Mouse (Mus musculus) forebrain, postnatal 0 days (tissue): Measurements from ENCODE around the gene Lhfpl2. TPM values are rescaled to one million over a fixed set of nuclear protein-coding genes. Genes with fewer than 3 reads are reported as not detected.

Experiments used
- ATAC-seq: fragments of 200-750 bp; cut with Nextera tagmentation; 2 replicates; pipeline ENCODE4 v1.8.0; 2017; ENCODE audit warnings: mild to moderate bottlenecking, moderate library complexity
- DNase-seq: peaks from one replicate; pipeline ENCODE4 v3.0.0-alpha.2; 2015
- H3K27ac ChIP-seq: fragments of 300-500 bp; sonication (generic); 2 replicates; pipeline ENCODE4 v1.5.1; 2014; ENCODE audit warnings: low read depth, mild to moderate bottlenecking, antibody characterized with exemption, low read length, moderate library complexity, mixed read lengths
- H3K27me3 ChIP-seq: fragments of 300-500 bp; sonication (generic); 2 replicates; pipeline ENCODE4 v1.6.1; 2014; ENCODE audit warnings: mild to moderate bottlenecking, low read length, mixed read lengths; ENCODE audit not compliant: insufficient read depth
- H3K36me3 ChIP-seq: fragments of 300-500 bp; sonication (generic); 2 replicates; pipeline ENCODE4 v1.6.1; 2014; ENCODE audit warnings: mild to moderate bottlenecking, moderate library complexity; ENCODE audit not compliant: insufficient read depth
- H3K4me1 ChIP-seq: fragments of 300-500 bp; sonication (generic); 2 replicates; pipeline ENCODE4 v1.6.1; 2014; ENCODE audit warnings: antibody characterized with exemption; ENCODE audit not compliant: insufficient read depth
- H3K4me2 ChIP-seq: fragments of 300-500 bp; sonication (generic); 2 replicates; pipeline ENCODE4 v1.6.1; 2014; ENCODE audit warnings: low read depth, mild to moderate bottlenecking, moderate library complexity
- H3K4me3 ChIP-seq: fragments of 300-500 bp; sonication (generic); 2 replicates; pipeline ENCODE4 v1.5.1; 2014; ENCODE audit warnings: low read depth, low read length, mixed read lengths
- H3K9ac ChIP-seq: fragments of 300-500 bp; sonication (generic); 2 replicates; pipeline ENCODE4 v1.6.1; 2014; ENCODE audit warnings: mild to moderate bottlenecking
- H3K9me3 ChIP-seq: fragments of 300-500 bp; sonication (generic); 2 replicates; pipeline ENCODE4 v1.6.1; 2016; ENCODE audit warnings: low read length
- CTCF ChIP-seq: sonication (generic); IDR thresholded peaks from 2 replicates; pipeline ENCODE4 v1.5.1; 2016; ENCODE audit warnings: antibody characterized with exemption, control low read depth, low read depth
- WGBS: fragments of 180-500 bp; shearing (Covaris S2); extraction: QIAGEN DNeasy Blood & Tissue Kit; methylation state at CpG from one replicate; pipeline ENCODE4 v1.1.7; 2014; 5-methylcytosine and 5-hydroxymethylcytosine counted together
- polyA plus RNA-seq: library from polyadenylated mRNA; unstranded; fragments of >200 nt; fragmentation: Nextera tagmentation; extraction: Ambion mirVana; gene quantifications from 2 replicates; pipeline ENCODE4 v1.2.1, GENCODE M21; 2015
- total RNA-seq: library from RNA; depleted of rRNA; stranded (reverse); fragments of >200 nt; gene quantifications from 2 replicates; pipeline ENCODE4 v1.2.3, GENCODE M21; 2014

Gene Lhfpl2
- total and polyA plus RNA-seq, 2 experiments from 2014 or later = 13.3 to 23.6 TPM

DNA sequence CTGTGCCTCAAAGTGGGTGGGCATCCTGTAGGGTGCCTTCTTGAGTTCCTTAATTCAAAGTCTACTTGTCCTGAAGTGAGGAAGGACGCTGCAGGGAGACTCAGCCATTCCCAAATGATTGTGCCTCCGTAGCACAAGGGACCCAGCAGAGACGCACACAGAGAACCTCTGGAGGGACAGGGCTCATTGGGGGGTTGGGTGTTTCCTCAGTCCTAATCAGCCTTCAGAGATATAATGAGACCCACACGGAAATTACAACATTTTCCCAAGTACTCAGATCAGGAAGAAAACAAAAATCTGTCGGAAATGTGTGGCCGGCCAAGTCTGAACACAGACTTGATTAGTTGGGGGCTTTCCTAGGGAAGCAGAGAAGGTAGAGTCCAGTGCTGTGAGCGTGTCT lies 72.8 kb downstream of the Lhfpl2 start:
- Histone ChIP-seq H3K9me3 (no peaks in the 10 kb centered on the region), H3K4me3 (no peak overlapping the region), H3K9ac (no peak overlapping the region), H3K4me1 (no peaks in the 10 kb centered on the region), H3K27me3 (no peaks in the 10 kb centered on the region), H3K36me3 (no peaks in the 10 kb centered on the region), H3K4me2 (no peak overlapping the region), H3K27ac (no peak overlapping the region)
- DNase-seq (no peak), ATAC-seq (no peak)
- WGBS = 48% methylated on average over 7 of the region's 7 CpGs
- TF ChIP-seq CTCF = no peak

DNA sequence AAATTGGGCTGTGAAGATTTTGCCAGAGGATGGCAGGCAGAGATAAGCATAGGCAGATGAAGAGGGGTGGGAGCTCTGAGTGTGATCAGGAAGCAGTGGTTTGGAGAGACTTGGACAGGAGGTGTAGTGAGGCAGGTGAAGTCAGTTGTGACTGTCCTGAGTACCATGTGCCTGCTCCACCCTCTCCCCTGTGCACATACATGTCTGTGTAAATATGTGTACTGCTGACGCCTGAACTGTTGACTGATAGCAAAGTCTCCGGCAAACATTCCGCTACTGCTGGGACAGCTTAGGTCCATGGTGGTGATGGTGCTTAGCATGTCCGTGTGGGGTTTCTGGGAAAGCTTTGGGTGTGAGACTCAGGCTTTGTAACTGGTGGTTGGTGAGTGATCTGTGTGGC lies 73.5 kb downstream of the Lhfpl2 start:
- WGBS = 95% methylated on average over 4 of the region's 4 CpGs
- no peak overlapping the region for H3K4me2 ChIP-seq
- no peaks in the 10 kb centered on the region for H3K9me3 ChIP-seq
- H3K27me3 ChIP-seq = no peaks in the 10 kb centered on the region
- H3K9ac ChIP-seq = no peak overlapping the region
- H3K4me3 ChIP-seq = no peak overlapping the region
- no peaks in the 10 kb centered on the region for H3K4me1 ChIP-seq
- no peak for TF ChIP-seq CTCF
- DNase-seq (no peak), ATAC-seq (no peak)
- H3K27ac ChIP-seq = no peak overlapping the region
- H3K36me3 ChIP-seq = no peaks in the 10 kb centered on the region

DNA sequence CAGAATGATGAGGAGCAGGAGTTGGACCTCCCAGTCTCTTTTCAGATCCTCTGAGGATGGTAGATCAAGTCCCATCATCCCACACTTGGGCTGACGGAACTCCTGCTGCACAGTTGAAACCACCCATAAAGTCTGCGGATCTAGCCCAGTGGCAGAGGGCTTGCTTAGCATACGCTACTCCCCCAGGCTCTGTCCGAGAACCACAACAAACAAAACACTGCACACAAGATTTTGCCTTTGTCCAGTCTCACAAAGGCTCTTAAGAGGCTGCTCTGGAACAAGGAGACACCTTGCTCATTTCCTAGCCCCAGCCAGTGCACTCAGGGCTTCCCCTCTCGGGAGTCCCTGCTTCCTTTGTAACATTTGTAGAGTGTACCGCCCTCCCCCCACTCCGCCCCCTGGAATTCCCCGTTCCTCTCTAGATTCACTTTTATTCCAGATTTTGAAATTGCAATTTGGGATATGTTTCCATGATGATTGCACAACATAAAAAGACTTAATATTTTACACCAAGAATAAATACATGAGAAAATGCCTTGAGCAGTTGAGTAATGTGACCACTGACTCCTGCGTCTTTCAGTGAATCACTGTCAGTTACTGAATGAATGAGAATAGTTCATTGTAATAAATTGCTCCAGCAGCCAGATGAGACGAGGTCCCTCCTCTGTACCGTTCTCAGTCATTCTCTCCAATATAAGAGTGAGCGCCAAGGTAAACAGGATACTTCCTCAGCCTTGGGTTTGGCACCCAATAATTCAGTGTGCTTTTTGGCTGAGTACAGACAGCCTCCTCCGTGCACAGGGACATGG lies 74.8 kb downstream of the Lhfpl2 start:
- no peak overlapping the region for H3K4me3 ChIP-seq
- TF ChIP-seq CTCF = no peak
- no peak overlapping the region for H3K27ac ChIP-seq
- no peak overlapping the region for H3K9ac ChIP-seq
- ATAC-seq (no peak), DNase-seq (no peak)
- no peak overlapping the region for H3K4me2 ChIP-seq
- 63% methylated on average over 13 of the region's 13 CpGs for WGBS
- H3K36me3 ChIP-seq = no peaks in the 10 kb centered on the region
- H3K4me1 ChIP-seq = no peaks in the 10 kb centered on the region
- no peaks in the 10 kb centered on the region for H3K9me3 ChIP-seq
- no peaks in the 10 kb centered on the region for H3K27me3 ChIP-seq

DNA sequence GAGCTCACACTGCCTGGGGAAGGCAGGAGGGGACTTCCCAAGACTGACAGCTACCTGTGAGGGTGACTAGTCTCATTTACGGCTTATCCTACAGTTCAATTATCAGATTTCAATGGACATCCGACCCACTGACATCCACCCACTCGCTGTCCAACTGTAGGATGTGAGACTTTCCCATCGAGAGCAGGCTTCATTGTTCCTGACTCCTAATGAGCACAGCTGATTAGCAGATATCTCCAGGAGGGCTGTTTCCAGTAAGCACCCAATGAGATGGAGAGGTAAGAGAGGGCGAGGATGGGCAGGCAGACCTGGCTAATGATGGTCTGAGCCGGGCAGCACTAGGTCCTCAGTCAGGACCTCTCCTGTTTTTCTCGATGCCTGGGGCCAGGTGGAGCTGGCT lies 77.0 kb downstream of the Lhfpl2 start:
- no peaks in the 10 kb centered on the region for H3K4me1 ChIP-seq
- no peak for TF ChIP-seq CTCF
- H3K4me3 ChIP-seq = no peak overlapping the region
- ATAC-seq (no peak), DNase-seq (no peak)
- no peaks in the 10 kb centered on the region for H3K9me3 ChIP-seq
- H3K27ac ChIP-seq = no peak overlapping the region
- WGBS = 46% methylated on average over 7 of the region's 7 CpGs
- H3K27me3 ChIP-seq = no peaks in the 10 kb centered on the region
- no peak overlapping the region for H3K4me2 ChIP-seq
- no peak overlapping the region for H3K9ac ChIP-seq
- H3K36me3 ChIP-seq = no peaks in the 10 kb centered on the region

DNA sequence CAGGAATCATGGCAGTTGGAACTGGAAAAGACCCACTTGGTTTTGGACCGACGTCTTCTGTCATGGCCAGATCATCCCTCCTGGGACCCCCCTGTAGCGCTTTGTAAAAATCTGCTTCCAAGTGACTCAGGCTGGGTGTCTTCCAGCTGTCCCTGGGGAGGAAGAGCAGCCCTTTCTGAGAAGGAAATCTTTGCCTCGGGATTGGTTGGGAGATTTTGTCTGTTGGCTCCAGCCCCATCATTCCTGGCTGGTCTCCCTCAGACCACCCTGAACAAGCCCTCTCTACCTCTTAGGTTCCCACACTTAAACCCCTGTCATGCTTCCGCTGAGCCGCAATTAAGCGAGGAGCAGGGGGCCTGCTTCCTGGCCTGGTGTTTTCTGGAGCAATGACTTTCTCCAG lies 77.6 kb downstream of the Lhfpl2 start:
- no peaks in the 10 kb centered on the region for H3K36me3 ChIP-seq
- WGBS = 76% methylated on average over 7 of the region's 7 CpGs
- H3K27ac ChIP-seq = no peak overlapping the region
- no peaks in the 10 kb centered on the region for H3K9me3 ChIP-seq
- no peak overlapping the region for H3K4me3 ChIP-seq
- ATAC-seq (peak; percentile 8; the same call in 1 of the 2 replicates), DNase-seq (no peak)
- no peaks in the 10 kb centered on the region for H3K27me3 ChIP-seq
- H3K4me2 ChIP-seq = no peak overlapping the region
- TF ChIP-seq CTCF = no peak
- no peak overlapping the region for H3K9ac ChIP-seq
- H3K4me1 ChIP-seq = no peaks in the 10 kb centered on the region; the same call in 1 of the 2 replicates

DNA sequence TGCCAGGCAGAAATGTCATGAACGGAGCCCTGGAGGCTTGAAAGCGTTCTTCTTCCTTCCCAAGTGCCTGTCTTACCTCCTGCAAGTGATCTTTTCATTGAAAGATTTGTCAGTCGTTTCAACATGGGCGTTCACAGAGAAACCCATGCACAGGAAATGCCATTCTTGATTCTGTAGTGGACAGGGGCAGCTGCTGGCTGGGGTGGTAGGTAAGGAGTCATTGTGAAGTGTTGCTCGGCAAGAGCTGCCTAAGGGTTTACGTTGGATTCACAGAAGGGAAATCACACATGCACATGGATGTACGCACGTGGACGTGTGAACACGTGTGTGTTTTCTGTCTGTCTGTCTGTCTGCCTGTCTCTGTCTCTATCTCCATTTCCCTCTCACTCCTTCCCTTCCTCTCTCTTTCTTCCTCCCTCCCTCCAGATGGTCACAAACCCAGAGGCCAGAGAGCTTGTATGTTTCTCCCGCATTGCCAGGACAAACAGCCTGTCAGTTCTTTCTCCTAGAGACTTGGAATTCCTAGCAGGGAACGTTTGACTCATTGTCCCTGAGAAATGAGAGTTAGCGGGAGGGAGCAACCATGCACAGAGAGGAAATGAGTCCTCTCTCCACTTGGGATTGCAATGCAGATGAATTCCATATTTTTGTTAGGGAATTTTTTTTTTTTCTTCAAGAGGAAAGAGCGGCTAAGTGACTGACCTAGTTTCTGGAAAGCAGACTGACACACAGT lies 82.3 kb downstream of the Lhfpl2 start:
- Histone ChIP-seq H3K4me3 (no peak overlapping the region), H3K4me2 (no peak overlapping the region), H3K9me3 (no peaks in the 10 kb centered on the region), H3K27me3 (no peaks in the 10 kb centered on the region), H3K27ac (no peak overlapping the region; the same call in 1 of the 2 replicates), H3K4me1 (no peaks in the 10 kb centered on the region; the same call in 1 of the 2 replicates), H3K9ac (no peak overlapping the region), H3K36me3 (no peaks in the 10 kb centered on the region)
- ATAC-seq (no peak), DNase-seq (no peak)
- 59% methylated on average over 14 of the region's 14 CpGs for WGBS
- TF ChIP-seq CTCF = no peak

DNA sequence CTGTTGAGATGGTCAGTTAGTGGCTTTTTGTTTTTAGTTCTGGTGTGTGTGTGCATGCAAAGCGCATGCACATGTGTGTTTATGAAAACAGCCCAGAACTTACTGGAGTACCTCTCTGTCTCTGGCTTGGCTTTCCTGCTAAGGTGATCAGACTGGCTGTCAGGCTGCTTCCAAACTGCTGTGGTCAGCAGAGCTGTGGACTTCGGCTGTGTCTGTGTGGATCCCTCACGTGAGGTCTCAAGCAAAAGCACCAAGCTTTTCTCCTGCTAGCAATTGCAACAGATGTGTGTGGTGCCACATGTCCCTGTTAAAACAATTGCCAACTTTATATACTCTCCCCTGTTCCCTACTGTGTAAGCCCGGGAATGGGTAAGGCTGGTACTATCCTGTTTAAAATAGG lies 82.8 kb downstream of the Lhfpl2 start:
- 67% methylated on average over 4 of the region's 4 CpGs for WGBS
- DNase-seq (no peak), ATAC-seq (no peak)
- Histone ChIP-seq H3K4me2 (no peak overlapping the region), H3K9me3 (no peaks in the 10 kb centered on the region), H3K36me3 (no peaks in the 10 kb centered on the region), H3K9ac (no peak overlapping the region), H3K27ac (no peak overlapping the region; the same call in 1 of the 2 replicates), H3K4me3 (no peak overlapping the region), H3K4me1 (no peaks in the 10 kb centered on the region; the same call in 1 of the 2 replicates), H3K27me3 (no peaks in the 10 kb centered on the region)
- TF ChIP-seq CTCF = no peak
